Mouse (Mus musculus): ENCODE measurements around the gene Ccdc171.

Ccdc171 gene

DNA sequence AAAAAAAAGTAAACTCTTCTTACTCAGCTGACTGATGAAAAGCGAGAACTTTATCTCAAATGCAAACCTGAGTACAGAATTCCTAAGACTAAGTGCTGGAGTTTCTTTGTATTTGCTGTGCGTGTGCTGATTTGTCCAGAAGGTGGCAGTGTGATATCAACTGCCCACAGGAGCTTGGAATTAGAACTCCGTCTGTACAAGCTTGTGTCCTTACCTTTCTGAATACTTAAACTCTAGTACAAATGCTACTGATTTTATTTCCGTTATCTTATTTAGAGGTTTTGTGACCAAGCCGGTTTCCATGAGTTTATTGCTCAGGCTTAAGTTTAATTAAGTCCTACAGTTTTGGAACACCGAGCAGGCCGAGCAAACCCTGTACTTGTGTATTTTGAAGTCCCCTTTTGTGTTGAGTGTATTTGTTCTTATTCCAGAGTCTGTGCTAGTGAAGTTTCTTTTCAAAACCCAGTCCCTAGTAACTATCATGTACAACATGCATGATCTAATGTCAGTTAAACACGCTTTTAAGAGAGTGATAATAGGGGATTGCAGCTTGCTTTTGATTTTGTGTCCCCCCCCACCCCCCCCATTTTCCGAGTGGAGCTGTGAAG, 269.1 kb downstream of the Ccdc171 start:
- DNase-seq (ENCODE audit: low spot score in 2 of 2): peak; percentile 13 to 58

GRCm38 (mm10) chr4:83794930-83795459, 269.6 kb downstream of the Ccdc171 start:
- DNase-seq (ENCODE audit: low spot score in 2 of 2): no peak

DNA sequence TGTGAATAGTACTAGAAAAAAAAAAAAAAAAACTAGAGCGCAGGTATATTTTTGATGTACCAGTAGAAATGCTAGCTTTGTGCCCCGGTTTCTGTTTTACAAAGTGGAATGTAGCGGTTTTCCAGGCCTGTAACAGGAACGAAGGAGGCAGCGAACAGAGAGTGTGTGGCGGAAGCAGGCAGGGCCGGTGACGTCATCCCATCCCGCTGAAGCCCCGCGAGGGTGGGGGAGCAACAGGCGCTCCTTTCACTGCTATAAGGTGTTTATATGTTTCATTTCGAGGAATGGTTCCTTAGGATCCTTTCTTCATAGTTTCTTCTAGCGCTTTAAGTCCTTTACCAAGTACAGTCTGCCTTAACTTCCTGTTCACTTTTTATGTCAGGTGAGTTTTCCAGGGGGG, 272.6 kb downstream of the Ccdc171 start:
- DNase-seq (ENCODE audit: low spot score in 2 of 2): no peak

- DNase-seq (ENCODE audit: low spot score in 2 of 2): no peak
Measured at GRCm38 (mm10) chr4:83798674-83799430, 273.5 kb downstream of the Ccdc171 start.

DNA sequence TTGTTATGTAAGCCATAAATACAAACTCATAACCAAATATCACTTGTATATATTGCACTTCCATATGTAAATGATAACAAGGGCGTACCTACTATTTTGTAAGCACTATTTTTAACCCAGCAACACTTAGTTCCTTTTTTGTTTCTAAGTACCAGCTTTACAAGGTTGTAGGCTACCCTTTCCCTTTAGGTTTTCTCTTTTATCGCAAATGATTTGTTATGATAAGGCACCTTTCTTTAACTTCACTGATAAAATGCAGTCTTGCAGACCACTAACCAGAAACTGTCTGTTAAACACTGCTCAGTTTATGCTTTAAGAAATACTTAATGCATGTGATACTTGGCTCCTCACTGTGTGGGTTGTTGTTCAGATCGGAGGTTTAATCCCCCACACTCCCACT, 275.1 kb downstream of the Ccdc171 start:
- no peak for DNase-seq (ENCODE audit: low spot score in 2 of 2)

GRCm38 (mm10) chr4:83816925-83817324, 291.6 kb downstream of the Ccdc171 start:
- DNase-seq (ENCODE audit: low spot score in 2 of 2): no peak

DNA sequence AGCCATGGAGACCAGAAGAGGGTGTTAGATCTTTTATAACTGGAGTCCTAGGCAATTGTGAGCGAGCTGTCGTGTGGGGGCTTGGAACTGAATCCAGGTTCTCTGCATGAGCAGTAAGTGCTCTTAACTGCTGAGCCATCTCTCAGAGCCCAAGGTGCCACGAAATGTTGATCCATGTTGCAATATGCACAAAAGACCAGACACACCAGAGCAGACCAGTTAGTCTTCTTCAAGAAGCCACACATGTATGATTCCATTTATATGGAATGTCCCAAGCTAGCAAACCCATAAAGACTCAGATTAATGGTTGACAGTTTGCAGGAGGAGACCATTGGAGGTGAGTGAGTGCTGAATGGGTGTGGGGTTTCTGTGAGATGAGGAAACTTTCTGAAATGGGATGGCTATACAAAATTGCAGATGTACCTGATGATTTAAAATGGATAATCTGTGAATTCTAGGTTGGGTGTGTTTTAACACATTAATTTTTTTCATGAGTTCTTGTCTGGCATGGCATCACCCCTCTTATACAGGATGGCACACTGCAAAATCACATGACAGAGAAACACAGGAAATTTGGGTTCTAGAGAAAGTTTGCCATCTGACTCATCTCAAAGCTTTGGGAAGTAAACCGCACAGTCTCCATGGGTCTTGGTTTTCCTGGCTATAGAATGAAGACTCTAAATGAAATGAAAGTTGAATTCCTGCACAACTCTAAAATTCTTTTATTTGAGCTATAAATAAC, 304.5 kb downstream of the Ccdc171 start:
- DNase-seq (ENCODE audit: low spot score in 2 of 2): no peak

GRCm38 (mm10) chr4:83830891-83831880, 305.8 kb downstream of the Ccdc171 start:
- DNase-seq (ENCODE audit: low spot score in 2 of 2): no peak

DNA sequence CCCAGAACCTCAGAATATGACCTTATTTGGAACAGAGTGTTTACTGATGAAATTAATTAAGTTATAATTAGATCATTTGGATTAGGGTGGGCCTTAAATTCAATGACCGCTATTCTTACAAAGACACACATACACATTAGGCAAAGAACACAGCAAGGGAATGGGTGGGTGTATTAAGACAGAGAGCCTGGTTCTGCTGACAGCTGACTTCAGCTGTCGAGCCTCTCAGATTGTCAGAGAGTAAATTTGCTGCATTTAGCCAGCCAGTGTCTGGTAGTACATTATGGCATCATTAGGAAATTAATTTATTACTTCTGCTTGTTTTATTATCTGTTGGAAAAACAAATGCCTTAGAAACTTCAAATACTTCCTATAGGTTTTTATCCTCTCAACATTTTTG, 313.7 kb downstream of the Ccdc171 start:
- no peak for DNase-seq (ENCODE audit: low spot score in 2 of 2)

- DNase-seq (ENCODE audit: low spot score in 2 of 2): no peak
Measured at GRCm38 (mm10) chr4:83846304-83846703, 321.0 kb downstream of the Ccdc171 start.

- DNase-seq (ENCODE audit: low spot score in 2 of 2): no peak
Measured at GRCm38 (mm10) chr4:83853885-83854284, 328.5 kb downstream of the Ccdc171 start.

GRCm38 (mm10) chr4:83861706-83862105, 336.4 kb downstream of the Ccdc171 start:
- DNase-seq (ENCODE audit: low spot score in 2 of 2): no peak

GRCm38 (mm10) chr4:83862295-83862694, 336.9 kb downstream of the Ccdc171 start:
- no peak for DNase-seq (ENCODE audit: low spot score in 2 of 2)

DNA sequence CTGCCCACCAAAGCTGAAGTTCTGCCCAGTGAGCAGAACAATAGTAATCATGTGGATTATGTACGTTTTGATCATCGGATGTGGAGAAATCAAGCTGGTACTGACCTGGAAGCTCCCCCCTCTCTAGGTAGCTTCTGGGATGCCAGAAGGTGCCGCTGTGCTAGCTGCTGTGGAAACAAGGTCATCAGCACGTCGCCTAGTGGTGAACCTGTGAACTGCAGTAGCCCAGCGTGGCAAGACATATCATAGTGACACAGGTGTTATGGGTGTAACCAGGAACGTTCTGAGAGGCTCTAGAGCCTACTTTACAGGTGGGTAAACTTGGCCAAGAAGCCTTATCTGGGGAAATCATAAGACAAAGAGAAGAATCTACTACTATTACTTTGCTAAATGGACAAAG, 351.3 kb downstream of the Ccdc171 start:
- DNase-seq (ENCODE audit: low spot score in 2 of 2): no peak

DNA sequence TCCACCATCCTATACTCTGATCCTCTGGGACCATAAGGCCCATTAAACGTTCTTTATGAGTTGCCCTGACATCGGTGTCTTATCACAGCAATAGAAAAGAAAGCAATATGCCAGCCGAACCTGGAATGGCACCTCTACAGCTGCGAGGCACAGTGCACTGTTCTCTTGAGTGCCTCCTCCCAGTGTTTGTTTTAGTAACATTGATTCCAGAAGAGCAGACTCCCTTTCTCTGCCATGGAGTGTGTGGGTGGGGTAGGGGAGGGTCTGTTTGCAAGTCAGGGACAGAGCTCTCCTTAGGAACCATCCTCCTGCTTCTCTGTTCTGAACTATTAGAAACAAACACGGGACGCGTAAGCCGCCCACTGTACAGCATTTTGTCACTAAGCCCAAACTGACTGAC, 352.9 kb downstream of the Ccdc171 start:
- no peak for DNase-seq (ENCODE audit: low spot score in 2 of 2)

DNA sequence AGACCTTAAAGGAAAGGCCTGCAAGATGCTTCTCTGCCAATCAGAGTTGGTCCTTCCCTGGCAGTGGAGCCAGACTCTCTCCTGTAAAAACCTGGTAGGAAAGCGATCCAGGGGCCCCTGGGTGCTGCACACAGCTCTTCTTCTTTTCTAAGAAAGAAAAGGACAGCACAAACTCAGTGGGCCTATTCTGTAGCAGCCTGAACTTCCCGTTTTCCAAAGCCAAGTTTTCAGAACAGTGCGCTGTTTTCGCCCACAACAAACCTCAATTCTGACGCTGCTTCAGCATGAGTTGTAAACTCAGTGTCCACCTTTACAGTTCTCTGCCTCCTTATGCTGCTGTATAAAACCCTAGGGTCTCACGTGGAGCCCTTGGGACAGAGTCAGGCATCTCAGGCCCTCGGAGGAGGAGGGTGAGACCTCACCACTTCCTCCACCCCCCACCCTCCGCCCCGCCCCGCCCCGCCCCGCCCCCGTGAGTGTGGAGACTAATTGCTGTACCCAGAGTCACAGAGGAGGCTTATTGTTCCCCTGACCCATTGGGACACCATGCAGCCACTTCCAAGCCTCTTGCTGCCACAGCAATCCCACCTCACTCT, 363.2 kb downstream of the Ccdc171 start:
- no peak for DNase-seq (ENCODE audit: low spot score in 2 of 2)

DNA sequence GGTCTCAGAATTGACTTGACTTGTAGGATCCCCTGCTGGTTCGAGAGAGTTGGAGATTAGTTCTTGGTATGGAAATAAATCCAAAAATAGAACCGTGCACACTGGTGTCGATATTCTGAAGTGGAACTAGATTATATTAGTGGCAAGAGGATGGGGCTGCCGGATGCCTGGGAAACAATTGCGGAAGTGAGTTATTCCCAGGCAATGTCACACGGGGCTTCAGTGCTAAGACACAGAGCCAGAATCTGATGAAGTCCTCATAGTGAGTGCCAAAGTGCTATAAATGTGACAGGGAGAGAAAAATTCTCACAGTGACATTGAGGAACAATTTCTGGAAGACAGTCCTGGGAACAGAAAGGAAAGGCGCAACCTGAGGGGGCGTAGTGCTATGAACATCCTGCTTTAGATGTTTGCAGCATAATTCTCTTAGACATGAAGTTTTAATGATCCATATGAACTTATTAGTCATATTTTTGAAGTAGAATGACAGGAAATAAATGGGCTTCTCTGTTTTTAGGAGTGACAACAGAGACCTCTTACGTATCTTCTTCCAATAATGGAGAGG, 376.8 kb downstream of the Ccdc171 start:
- no peak for DNase-seq (ENCODE audit: low spot score in 2 of 2)

Data from frontal cortex, postnatal 14 days (tissue).